Mouse (Mus musculus): ENCODE data around the gene Clcf1.

Clcf1 gene

GRCm38 (mm10) chr19:4217140-4217539, 3.1 kb downstream of the Clcf1 start:
- peak; percentile 4 for DNase-seq (ENCODE audit: low read depth, low spot score)

GRCm38 (mm10) chr19:4217855-4218254, 3.8 kb downstream of the Clcf1 start:
- no peak for DNase-seq (ENCODE audit: low read depth, low spot score)

GRCm38 (mm10) chr19:4218293-4218692, 4.3 kb downstream of the Clcf1 start:
- DNase-seq (ENCODE audit: low read depth, low spot score) = peak; percentile 21

GRCm38 (mm10) chr19:4218784-4219183, 4.7 kb downstream of the Clcf1 start:
- DNase-seq (ENCODE audit: low read depth, low spot score) = peak; percentile 62

- no peak for DNase-seq (ENCODE audit: low read depth, low spot score)
Observed at GRCm38 (mm10) chr19:4219943-4220342, 5.9 kb downstream of the Clcf1 start.

- no peak for DNase-seq (ENCODE audit: low read depth, low spot score)
Observed at GRCm38 (mm10) chr19:4220416-4220815, 6.4 kb downstream of the Clcf1 start.

- DNase-seq (ENCODE audit: low read depth, low spot score) = peak; percentile 41
Observed at GRCm38 (mm10) chr19:4220957-4221743, 7.1 kb downstream of the Clcf1 start.

- no peak for DNase-seq (ENCODE audit: low read depth, low spot score)
Observed at GRCm38 (mm10) chr19:4222165-4222564, 8.1 kb downstream of the Clcf1 start.

GRCm38 (mm10) chr19:4226779-4227178, 12.7 kb downstream of the Clcf1 start:
- no peak for DNase-seq (ENCODE audit: low read depth, low spot score)

- DNase-seq (ENCODE audit: low read depth, low spot score) = peak; percentile 65
Observed at GRCm38 (mm10) chr19:4227446-4227845, 13.4 kb downstream of the Clcf1 start.

GRCm38 (mm10) chr19:4227894-4228678, 14.0 kb downstream of the Clcf1 start:
- DNase-seq (ENCODE audit: low read depth, low spot score) = peak; percentile 87

GRCm38 (mm10) chr19:4228891-4229290, 14.9 kb downstream of the Clcf1 start:
- no peak for DNase-seq (ENCODE audit: low read depth, low spot score)

GRCm38 (mm10) chr19:4229451-4230076, 15.5 kb downstream of the Clcf1 start:
- no peak for DNase-seq (ENCODE audit: low read depth, low spot score)

GRCm38 (mm10) chr19:4230415-4230814, 16.4 kb downstream of the Clcf1 start:
- peak; percentile 53 for DNase-seq (ENCODE audit: low read depth, low spot score)

GRCm38 (mm10) chr19:4231253-4232185, 17.5 kb downstream of the Clcf1 start, which contains the start of gene Pold4:
Gene Pold4 (plus strand): TSS chr19:4231899.
- DNase-seq (ENCODE audit: low read depth, low spot score) = peak; percentile 97

GRCm38 (mm10) chr19:4232186-4232572, 18.1 kb downstream of the Clcf1 start:
- DNase-seq (ENCODE audit: low read depth, low spot score) = no peak

GRCm38 (mm10) chr19:4232651-4233050, 18.6 kb downstream of the Clcf1 start:
- no peak for DNase-seq (ENCODE audit: low read depth, low spot score)

GRCm38 (mm10) chr19:4234548-4234947, 20.5 kb downstream of the Clcf1 start:
- no peak for DNase-seq (ENCODE audit: low read depth, low spot score)

GRCm38 (mm10) chr19:4240247-4240668, 26.2 kb downstream of the Clcf1 start:
- DNase-seq (ENCODE audit: low read depth, low spot score) = no peak

- peak; percentile 55 for DNase-seq (ENCODE audit: low read depth, low spot score)
Observed at GRCm38 (mm10) chr19:4242416-4242815, 28.4 kb downstream of the Clcf1 start.

- DNase-seq (ENCODE audit: low read depth, low spot score) = no peak
Observed at GRCm38 (mm10) chr19:4244775-4245174, 30.7 kb downstream of the Clcf1 start.

Measured in CD4-positive, CD25-positive, alpha-beta regulatory T cell, adult 2 months (primary cell).